Comparison of ENCODE assay signal across 11 mouse cellular contexts in the genomic region with DNA sequence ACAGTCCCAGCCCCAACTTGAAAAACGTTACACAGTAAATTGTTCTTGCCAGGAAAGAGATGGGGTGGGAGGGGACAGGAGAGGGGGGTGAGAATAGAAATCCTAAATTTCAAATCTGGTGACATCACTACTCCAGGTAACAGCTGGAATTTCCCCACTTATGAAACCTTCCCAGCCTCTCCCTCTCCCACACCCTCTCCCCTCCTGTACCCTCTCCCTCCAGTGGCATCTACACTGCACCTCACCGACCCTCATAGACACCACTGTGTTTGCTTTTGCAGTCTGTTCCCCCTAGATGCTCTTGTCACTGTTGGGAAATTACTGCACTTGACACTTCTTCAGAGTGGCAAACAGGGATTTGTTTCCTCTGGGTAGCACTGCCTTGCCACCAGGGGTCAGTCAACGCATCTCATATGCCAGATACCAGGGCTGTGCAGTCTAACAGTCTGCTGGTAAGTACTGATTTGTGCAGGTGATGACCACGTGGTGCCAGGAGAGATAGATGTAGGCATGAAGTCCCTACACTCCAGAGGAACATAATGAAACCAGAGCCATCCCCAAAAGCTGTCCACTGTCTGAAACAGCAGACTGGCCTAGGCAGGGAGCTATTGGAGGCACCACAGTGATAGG.
A peak's percentile ranks its signal among the peaks of the same experiment; 100 is the strongest.
DNase-seq lines count a peak whose midpoint lies in the region; ATAC-seq and TF ChIP-seq lines count a peak whose summit lies in the region.
"Had no signal": no experiment of that assay in that cellular context is flagged by ENCODE, and none has a peak within 500 bp of the region (broad histone marks: within the 10 kb centered on the region; RNA-seq: fewer than 3 reads in every experiment).

No protein-coding gene starts in this region.

- no peak overlapping the region for H3K27ac ChIP-seq in kidney, embryonic 14.5 days (ENCODE audit: low read depth, low read length)
- H3K27ac ChIP-seq in cortical plate, adult 2 months (ENCODE audit: insufficient read depth, low read length) = no peak overlapping the region
- H3K27ac ChIP-seq: heart, embryonic 15.5 days had no signal

- H3K27me3 ChIP-seq in kidney, embryonic 14.5 days (ENCODE audit: control insufficient read depth, insufficient read depth, low read length) = no peaks in the 10 kb centered on the region

- peak; percentile 33; the same call in 1 of the 2 replicates for TF ChIP-seq CTCF in cortical plate, adult 2 months (IDR thresholded peaks at IDR 0.05; ENCODE audit: extremely low read depth, insufficient read depth, low read length)

- H3K9me3 ChIP-seq in kidney, embryonic 14.5 days (ENCODE audit: control insufficient read depth, low read length) = 0 out of 2 replicates have a peak, but pooled peaks cover 4% of the 10 kb centered on the region
- H3K9me3 ChIP-seq: heart, embryonic 15.5 days had no signal

- no peak for DNase-seq in kidney, postnatal 14 days
- DNase-seq in 3T3-L1 (ENCODE audit: low read depth, low spot score) = peak; percentile 26
- peak; percentile 44 for DNase-seq in 416B (ENCODE audit: low read depth)
- DNase-seq in yolk sac, embryonic 10.5 days (ENCODE audit: low spot score) = no peak
- DNase-seq in adrenal gland, adult 2 months = no peak
- DNase-seq: cerebellum, adult 11 months had no signal

- H3K4me2 ChIP-seq in kidney, embryonic 14.5 days (replicated peaks; ENCODE audit: low read depth, low read length) = no peak overlapping the region
- H3K4me2 ChIP-seq: heart, embryonic 15.5 days had no signal

- no peak for TF ChIP-seq POLR2A in cortical plate, adult 2 months (IDR thresholded peaks at IDR 0.05; ENCODE audit: extremely low read depth, insufficient read depth, low read length)

- 26% methylated on average over 4 of the region's 4 CpGs for WGBS in kidney, embryonic 14.5 days

- no peaks in the 10 kb centered on the region for H3K36me3 ChIP-seq in kidney, embryonic 14.5 days (ENCODE audit: control insufficient read depth, insufficient read depth, low read length)
- H3K36me3 ChIP-seq: heart, embryonic 15.5 days had no signal

- no peak overlapping the region for H3K4me3 ChIP-seq in kidney, embryonic 14.5 days (ENCODE audit: low read length)
- no peak overlapping the region for H3K4me3 ChIP-seq in cortical plate, adult 2 months (ENCODE audit: insufficient read depth, low read length)
- H3K4me3 ChIP-seq: heart, embryonic 15.5 days; megakaryocyte, embryonic 14.5 days had no signal

- no peaks in the 10 kb centered on the region for H3K4me1 ChIP-seq in kidney, embryonic 14.5 days (ENCODE audit: control insufficient read depth, insufficient read depth, low read length)
- H3K4me1 ChIP-seq in cortical plate, adult 2 months (ENCODE audit: control insufficient read depth, insufficient read depth, low read length) = no peaks in the 10 kb centered on the region
- H3K4me1 ChIP-seq: heart, embryonic 15.5 days; megakaryocyte, embryonic 14.5 days had no signal

- H3K9ac ChIP-seq in kidney, embryonic 14.5 days (ENCODE audit: low read depth, low read length) = no peak overlapping the region
- H3K9ac ChIP-seq: heart, embryonic 15.5 days had no signal

- peak; percentile 20; the same call in 1 of the 2 replicates for ATAC-seq in kidney, embryonic 14.5 days (ENCODE audit: low FRiP score, low TSS enrichment)
- ATAC-seq in cerebellum, adult (ENCODE audit: insufficient number of reproducible peaks, low FRiP score, low TSS enrichment) = no peak

Comparison
In these comparisons a context has a peak if more than half of its experiments do, and no peak if none do; other contexts are left out.
1. DNase-seq: peak in 3T3-L1 (single experiment) and 416B (single experiment); none in kidney, postnatal 14 days (single experiment), yolk sac, embryonic 10.5 days (single experiment) and adrenal gland, adult 2 months (single experiment).